Mouse (Mus musculus) intestine, embryonic 14.5 days (tissue): ENCODE data around the gene Tnfrsf12a. TPM values are rescaled to one million over a fixed set of nuclear protein-coding genes. Genes with fewer than 3 reads are reported as not detected.

Source experiments
- ATAC-seq: fragments of 200-750 bp; cut with Nextera tagmentation; replicated peaks from 2 replicates; pipeline ENCODE4 v1.8.0; 2017; ENCODE audit warnings: low read depth, moderate number of reproducible peaks, moderate TSS enrichment, moderate library complexity; ENCODE audit not compliant: low FRiP score, low TSS enrichment
- DNase-seq: peaks from one replicate; pipeline ENCODE4 v3.0.0-alpha.2; 2018; ENCODE audit warnings: low spot score
- H3K27ac ChIP-seq: fragments of 300-500 bp; sonication (generic); 2 replicates; pipeline ENCODE4 v1.5.1; 2014; ENCODE audit warnings: low read depth, mild to moderate bottlenecking, control low read depth
- H3K27me3 ChIP-seq: fragments of 300-500 bp; sonication (generic); replicated peaks from 2 replicates; pipeline ENCODE4 v1.6.1; 2014; ENCODE audit warnings: low read length, control low read depth; ENCODE audit not compliant: control insufficient read depth, insufficient read depth
- H3K36me3 ChIP-seq: fragments of 300-500 bp; sonication (generic); 2 replicates; pipeline ENCODE4 v1.6.1; 2014; ENCODE audit warnings: low read length, control low read depth; ENCODE audit not compliant: control insufficient read depth, insufficient read depth
- H3K4me1 ChIP-seq: fragments of 300-500 bp; sonication (generic); replicated peaks from 2 replicates; pipeline ENCODE4 v1.6.1; 2014; ENCODE audit warnings: low read length, control low read depth, mixed read lengths; ENCODE audit not compliant: control insufficient read depth, insufficient read depth
- H3K4me2 ChIP-seq: fragments of 300-500 bp; sonication (generic); 2 replicates; pipeline ENCODE4 v1.6.1; 2014; ENCODE audit warnings: low read length
- H3K4me3 ChIP-seq: fragments of 300-500 bp; sonication (generic); 2 replicates; pipeline ENCODE4 v1.5.1; 2014; ENCODE audit warnings: low read depth, low read length, control low read depth, mixed read lengths
- H3K9ac ChIP-seq: fragments of 300-500 bp; sonication (generic); 2 replicates; pipeline ENCODE4 v1.6.1; 2014; ENCODE audit warnings: mild to moderate bottlenecking, low read length
- H3K9me3 ChIP-seq: fragments of 300-500 bp; sonication (generic); 2 replicates; pipeline ENCODE4 v1.6.1; 2016; ENCODE audit warnings: low read length, control low read depth; ENCODE audit not compliant: control insufficient read depth
- WGBS: fragments of 180-500 bp; shearing (Covaris S2); extraction: QIAGEN DNeasy Blood & Tissue Kit; methylation state at CpG from one replicate; pipeline ENCODE4 v1.1.7; 2014; 5-methylcytosine and 5-hydroxymethylcytosine counted together
- polyA plus RNA-seq: library from polyadenylated mRNA; unstranded; fragments of >200 nt; fragmentation: Nextera tagmentation; extraction: Ambion mirVana; gene quantifications from 2 replicates; pipeline ENCODE4 v1.2.1, GENCODE M21; 2014

The Tnfrsf12a gene
- polyA plus RNA-seq, 1 experiment from 2014 or later = 23.3 TPM

GRCm38 (mm10) chr17:23651363-23651762, 25.9 kb downstream of the Tnfrsf12a start:
- H3K27ac ChIP-seq = no peak overlapping the region
- H3K9ac ChIP-seq = no peak overlapping the region
- H3K4me2 ChIP-seq = no peak overlapping the region
- no peaks in the 10 kb centered on the region for H3K9me3 ChIP-seq
- DNase-seq (no peak), ATAC-seq (no peak)
- 0 out of 2 replicates have a peak, but pooled peaks cover 3% of the 10 kb centered on the region for H3K27me3 ChIP-seq
- WGBS = 74% methylated on average over 6 of the region's 6 CpGs
- no peaks in the 10 kb centered on the region for H3K36me3 ChIP-seq
- no peak overlapping the region for H3K4me3 ChIP-seq
- no peaks in the 10 kb centered on the region for H3K4me1 ChIP-seq

- H3K27ac ChIP-seq = no peak overlapping the region
- ATAC-seq (no peak), DNase-seq (no peak)
- H3K4me3 ChIP-seq = no peak overlapping the region
- no peaks in the 10 kb centered on the region for H3K36me3 ChIP-seq
- H3K4me2 ChIP-seq = no peak overlapping the region
- H3K4me1 ChIP-seq = no peaks in the 10 kb centered on the region
- H3K9ac ChIP-seq = no peak overlapping the region
- 37% methylated on average over 10 of the region's 10 CpGs for WGBS
- no peaks in the 10 kb centered on the region for H3K9me3 ChIP-seq
- peaks cover 22% of the 10 kb centered on the region for H3K27me3 ChIP-seq
Observed at GRCm38 (mm10) chr17:23645894-23646293, 31.4 kb downstream of the Tnfrsf12a start.

GRCm38 (mm10) chr17:23644613-23645495, 32.4 kb downstream of the Tnfrsf12a start, which contains the start of gene Mmp25:
TSS of gene Mmp25 (minus strand) at chr17:23645277.
- H3K4me3 ChIP-seq = peak within 1 kb of the TSS; percentile 41
- DNase-seq = peak; percentile 66
- H3K4me2 ChIP-seq = peak within 1 kb of the TSS; percentile 80
- under 1% methylated on average over 58 of the region's 58 CpGs for WGBS
- H3K27ac ChIP-seq = no peak within 1 kb of the TSS
- H3K9ac ChIP-seq = peak within 1 kb of the TSS; percentile 36
- H3K36me3 ChIP-seq = no peaks in the 10 kb centered on the region
- ATAC-seq = 0 out of 2 replicates have a peak, but pooled peaks have one; percentile 56
- no peaks in the 10 kb centered on the region for H3K9me3 ChIP-seq
- no peaks in the 10 kb centered on the region for H3K4me1 ChIP-seq
- H3K27me3 ChIP-seq = peaks cover 22% of the 10 kb centered on the region

GRCm38 (mm10) chr17:23631241-23631640, 46.0 kb downstream of the Tnfrsf12a start:
- no peak overlapping the region for H3K4me2 ChIP-seq
- no peak overlapping the region for H3K9ac ChIP-seq
- H3K4me1 ChIP-seq = 0 out of 2 replicates have a peak, but pooled peaks cover 3% of the 10 kb centered on the region
- DNase-seq (no peak), ATAC-seq (no peak)
- H3K9me3 ChIP-seq = no peaks in the 10 kb centered on the region
- WGBS = 80% methylated on average over 8 of the region's 8 CpGs
- H3K4me3 ChIP-seq = no peak overlapping the region
- no peak overlapping the region for H3K27ac ChIP-seq
- no peaks in the 10 kb centered on the region for H3K36me3 ChIP-seq
- no peaks in the 10 kb centered on the region for H3K27me3 ChIP-seq

GRCm38 (mm10) chr17:23630195-23631020, 46.9 kb downstream of the Tnfrsf12a start:
- Histone ChIP-seq H3K4me1 (0 out of 2 replicates have a peak, but pooled peaks cover 3% of the 10 kb centered on the region), H3K4me2 (peak overlapping the region; percentile 49), H3K9ac (no peak overlapping the region), H3K4me3 (peak overlapping the region; percentile 17; the same call in 1 of the 2 replicates), H3K36me3 (no peaks in the 10 kb centered on the region), H3K9me3 (no peaks in the 10 kb centered on the region), H3K27ac (no peak overlapping the region), H3K27me3 (no peaks in the 10 kb centered on the region)
- WGBS = 18% methylated on average over 22 of the region's 22 CpGs
- DNase-seq (peak; percentile 93), ATAC-seq (peak; percentile 80)

GRCm38 (mm10) chr17:23627813-23628212, 49.5 kb downstream of the Tnfrsf12a start:
- ATAC-seq = no peak
- Histone ChIP-seq H3K4me3 (no peak overlapping the region), H3K9ac (no peak overlapping the region), H3K4me2 (no peak overlapping the region), H3K9me3 (no peaks in the 10 kb centered on the region), H3K27me3 (no peaks in the 10 kb centered on the region), H3K27ac (no peak overlapping the region), H3K36me3 (no peaks in the 10 kb centered on the region), H3K4me1 (0 out of 2 replicates have a peak, but pooled peaks cover 3% of the 10 kb centered on the region)
- WGBS = 32% methylated on average over 7 of the region's 7 CpGs
- DNase-seq = no peak

Other genes starting within 250 kb of the Tnfrsf12a start
- gene Vmn2r117, start 197.8 kb downstream of the Tnfrsf12a start, polyA plus RNA-seq = not detected in 2 replicates
- gene Zfp213, start 113.2 kb downstream of the Tnfrsf12a start, polyA plus RNA-seq = 19.1 and 19.7 TPM in 2 replicates
- gene Zfp13, start 78.0 kb downstream of the Tnfrsf12a start, polyA plus RNA-seq = 12.3 and 14.8 TPM in 2 replicates
- 0.14 TPM in 1 of 2 replicates, not detected in the other for gene Zscan10, start 76.6 kb downstream of the Tnfrsf12a start, polyA plus RNA-seq
- gene Mmp25, start 32.2 kb downstream of the Tnfrsf12a start, polyA plus RNA-seq = 0.51 and 0.67 TPM in 2 replicates
- gene Bicdl2, start 17.0 kb downstream of the Tnfrsf12a start, polyA plus RNA-seq = 1.5 and 2.1 TPM in 2 replicates
- gene Hcfc1r1, start 3.9 kb downstream of the Tnfrsf12a start, polyA plus RNA-seq = 83.3 and 84.8 TPM in 2 replicates
- 45.8 and 50.2 TPM in 2 replicates for gene Thoc6, start 3.6 kb downstream of the Tnfrsf12a start, polyA plus RNA-seq
- 88.4 and 97.9 TPM in 2 replicates for gene Cldn6, start 1.8 kb upstream of the Tnfrsf12a start, polyA plus RNA-seq
- gene Cldn9, start 6.6 kb upstream of the Tnfrsf12a start, polyA plus RNA-seq = 1.1 and 1.3 TPM in 2 replicates
- gene 1520401A03Rik, start 45.3 kb upstream of the Tnfrsf12a start, polyA plus RNA-seq = 0.04 TPM in 1 of 2 replicates, not detected in the other
- gene Pkmyt1, start 48.9 kb upstream of the Tnfrsf12a start, polyA plus RNA-seq = 53.6 and 57.9 TPM in 2 replicates
- gene Paqr4, start 63.4 kb upstream of the Tnfrsf12a start, polyA plus RNA-seq = 18.4 and 18.6 TPM in 2 replicates
- 0.16 and 0.19 TPM in 2 replicates for gene Kremen2, start 68.4 kb upstream of the Tnfrsf12a start, polyA plus RNA-seq
- gene Flywch1, start 94.1 kb upstream of the Tnfrsf12a start, polyA plus RNA-seq = 58.6 and 69.4 TPM in 2 replicates
- gene Flywch2, start 108.6 kb upstream of the Tnfrsf12a start, polyA plus RNA-seq = 21.2 and 21.5 TPM in 2 replicates
- 451 and 452 TPM in 2 replicates for gene Srrm2, start 113.1 kb upstream of the Tnfrsf12a start, polyA plus RNA-seq
- gene Elob, start 151.7 kb upstream of the Tnfrsf12a start, polyA plus RNA-seq = 1,105 and 1,121 TPM in 2 replicates
- gene Prss33, start 158.6 kb upstream of the Tnfrsf12a start, polyA plus RNA-seq = 0.26 TPM in 1 of 2 replicates, not detected in the other
- 1.1 and 1.5 TPM in 2 replicates for gene Prss32, start 166.4 kb upstream of the Tnfrsf12a start, polyA plus RNA-seq
- 2.1 and 2.9 TPM in 2 replicates for gene Prss41, start 166.7 kb upstream of the Tnfrsf12a start, polyA plus RNA-seq
- gene Prss21, start 190.6 kb upstream of the Tnfrsf12a start, polyA plus RNA-seq = not detected in 2 replicates
- not detected in 2 replicates for gene Dcpp1, start 203.4 kb upstream of the Tnfrsf12a start, polyA plus RNA-seq
- gene Dcpp2, start 203.4 kb upstream of the Tnfrsf12a start, polyA plus RNA-seq = not detected in 2 replicates
- not detected in 2 replicates for gene Dcpp3, start 240.0 kb upstream of the Tnfrsf12a start, polyA plus RNA-seq